Mouse (Mus musculus): ENCODE data around the gene Frmpd4.

Gene Frmpd4

DNA sequence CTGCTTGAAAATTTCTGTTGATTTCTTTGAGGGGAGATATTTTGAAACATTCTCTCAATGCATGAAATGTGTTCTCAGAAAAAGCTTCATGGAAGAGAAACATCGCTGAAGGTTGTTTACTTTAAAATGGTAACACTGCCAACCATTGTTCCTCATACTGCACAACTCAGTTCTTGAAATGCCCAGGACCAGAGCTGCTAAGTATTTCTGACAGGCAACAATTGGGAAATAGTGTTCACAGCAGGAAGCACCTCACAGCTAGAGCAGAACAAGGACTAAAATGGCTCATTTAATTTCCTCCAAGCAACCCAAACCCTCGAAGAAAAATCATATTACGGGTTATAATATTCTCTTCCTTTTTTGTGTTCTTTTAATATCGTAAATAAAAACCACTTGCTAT lies 1054.5 kb downstream of the Frmpd4 start:
- no peak for DNase-seq

GRCm38 (mm10) chrX:167518440-167518839 lies 1058.6 kb downstream of the Frmpd4 start:
- no peak for DNase-seq

GRCm38 (mm10) chrX:167497780-167498179 lies 1079.3 kb downstream of the Frmpd4 start:
- DNase-seq, result peak; percentile 34

GRCm38 (mm10) chrX:167492265-167492664 lies 1084.8 kb downstream of the Frmpd4 start:
- no peak for DNase-seq

DNA sequence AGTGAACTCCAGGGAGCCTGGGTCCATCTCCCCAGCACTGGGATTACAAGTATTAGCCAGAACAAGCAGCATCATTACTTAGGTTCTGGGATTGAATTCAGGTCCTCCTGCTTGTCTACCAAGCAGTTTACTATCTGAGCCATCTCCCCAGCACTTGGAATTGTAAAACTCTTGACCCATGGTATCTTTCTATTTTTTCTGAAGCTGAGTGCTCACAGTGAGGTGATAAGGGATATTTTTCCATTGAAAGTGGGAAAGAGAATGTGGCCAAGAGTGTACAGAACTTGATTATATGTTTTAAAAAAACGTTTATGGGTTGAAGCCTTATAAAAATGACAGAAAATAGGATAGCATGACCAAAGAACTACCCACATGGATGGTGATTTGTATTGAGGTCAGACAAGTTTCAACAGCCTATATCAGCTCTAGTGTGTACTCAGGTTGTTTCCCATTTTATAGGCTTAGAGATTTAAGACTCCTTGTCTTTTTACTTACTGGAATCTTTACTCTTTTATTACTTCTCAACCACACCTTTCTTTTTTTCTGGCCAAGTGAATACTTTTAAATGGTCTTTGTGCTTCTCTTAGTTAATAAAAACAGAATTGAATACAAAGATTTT lies 1085.3 kb downstream of the Frmpd4 start:
- DNase-seq, result no peak

DNA sequence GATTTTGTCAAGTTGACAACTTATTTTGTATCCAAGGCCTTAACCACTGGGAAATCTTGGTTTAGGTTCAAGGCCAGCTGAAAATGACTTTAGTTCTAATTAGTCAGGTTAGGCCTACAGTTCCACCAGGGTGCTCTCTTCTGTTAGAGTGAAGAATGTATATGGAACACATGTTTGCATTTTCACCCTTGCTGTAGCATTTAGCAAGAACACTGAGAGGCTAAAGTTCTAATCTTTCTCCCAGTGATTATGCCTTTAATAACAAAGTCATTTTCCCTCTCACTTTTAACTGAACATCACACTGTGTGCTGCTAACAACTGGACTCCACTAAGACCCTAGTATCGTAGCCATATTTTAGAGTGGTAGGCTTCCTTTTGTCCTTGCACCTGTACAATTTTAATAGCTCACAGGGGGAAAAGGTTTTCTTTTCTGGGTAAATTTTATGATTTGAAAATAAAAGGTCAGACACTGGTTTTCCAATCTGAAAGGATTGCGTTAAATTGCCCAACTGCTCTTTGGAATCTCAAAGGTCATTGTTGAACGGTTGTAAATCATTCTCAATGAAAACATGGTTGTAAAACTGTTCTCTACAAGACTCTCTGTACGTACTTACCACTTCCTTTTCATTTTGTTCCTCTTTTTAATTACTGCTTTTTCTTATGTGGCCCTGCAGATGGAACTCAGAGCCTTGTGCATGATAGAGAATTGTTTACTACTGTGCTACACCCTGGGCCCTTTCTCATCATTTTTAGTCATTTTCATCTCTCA lies 1093.4 kb downstream of the Frmpd4 start:
- no peak for DNase-seq

DNA sequence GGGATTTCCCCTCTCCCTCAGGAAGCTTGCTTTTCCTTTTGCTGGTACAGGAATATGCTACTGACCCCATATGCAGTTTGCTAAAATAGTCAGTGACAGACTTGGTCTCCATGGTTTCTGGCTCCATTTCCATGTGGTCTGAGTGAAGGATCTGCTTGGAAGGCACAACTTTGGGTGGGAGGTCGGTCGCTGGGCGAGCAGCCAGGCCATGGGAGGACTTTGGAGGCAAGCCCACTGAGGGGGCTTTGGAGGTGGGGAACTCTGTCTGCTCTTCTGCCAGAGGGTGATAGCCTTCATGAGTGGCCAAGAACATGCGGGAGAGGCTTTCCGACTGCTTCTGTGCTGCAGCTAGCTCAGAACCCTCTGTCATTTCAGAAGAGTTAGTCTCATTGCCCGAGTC lies 1099.4 kb downstream of the Frmpd4 start:
- no peak for DNase-seq

DNA sequence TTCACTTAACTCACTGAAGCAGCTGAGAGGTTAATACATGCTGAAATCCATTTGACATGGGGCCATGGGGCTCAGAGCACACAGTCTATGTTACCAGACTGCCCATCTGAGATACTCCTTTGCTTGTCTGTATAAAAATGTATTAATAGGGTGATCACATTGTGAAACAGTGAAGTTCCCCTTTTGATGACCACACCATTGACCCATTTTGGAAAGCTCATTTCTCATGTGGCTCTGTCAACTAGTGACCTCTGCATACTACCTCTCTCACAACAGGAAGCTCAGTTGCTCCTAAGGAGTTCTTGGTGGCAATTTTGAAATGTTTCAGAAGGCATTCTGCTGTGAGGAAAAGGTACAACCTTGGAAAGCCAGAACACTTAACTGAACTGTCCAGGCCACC lies 1142.1 kb downstream of the Frmpd4 start:
- DNase-seq, result no peak

- no peak for DNase-seq
These were observed 1143.1 kb downstream of the Frmpd4 start for GRCm38 (mm10) chrX:167433950-167434349.

All from kidney, adult 18-20 months (tissue).